Mouse (Mus musculus): Measurements from ENCODE around the gene Slc38a10. TPM values are rescaled to one million over a fixed set of nuclear protein-coding genes. Genes with fewer than 3 reads are reported as not detected.

Gene Slc38a10
- total RNA-seq, 2 experiments from 2014 or later = 113 to 117 TPM

DNA sequence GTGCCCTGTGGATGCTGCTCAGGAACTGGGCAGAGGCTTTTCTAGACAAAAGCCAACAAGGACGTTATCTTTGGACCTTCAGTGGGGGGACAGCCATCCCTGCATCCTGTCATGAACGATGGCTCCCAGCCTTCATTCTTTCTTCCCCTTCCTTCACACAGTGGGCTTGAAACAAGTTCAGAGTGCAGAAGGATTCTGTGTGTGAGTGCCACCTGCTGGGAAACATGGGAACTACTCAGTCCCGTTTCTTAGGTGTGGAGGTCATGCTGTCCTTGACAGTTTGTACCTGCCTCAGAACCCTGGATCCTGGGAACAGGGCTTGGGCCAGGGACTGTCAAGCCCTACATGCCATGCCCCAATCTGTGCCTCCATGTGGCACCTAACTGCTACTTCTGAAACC lies 50.1 kb downstream of the Slc38a10 start:
- DNase-seq = peak; percentile 75

DNA sequence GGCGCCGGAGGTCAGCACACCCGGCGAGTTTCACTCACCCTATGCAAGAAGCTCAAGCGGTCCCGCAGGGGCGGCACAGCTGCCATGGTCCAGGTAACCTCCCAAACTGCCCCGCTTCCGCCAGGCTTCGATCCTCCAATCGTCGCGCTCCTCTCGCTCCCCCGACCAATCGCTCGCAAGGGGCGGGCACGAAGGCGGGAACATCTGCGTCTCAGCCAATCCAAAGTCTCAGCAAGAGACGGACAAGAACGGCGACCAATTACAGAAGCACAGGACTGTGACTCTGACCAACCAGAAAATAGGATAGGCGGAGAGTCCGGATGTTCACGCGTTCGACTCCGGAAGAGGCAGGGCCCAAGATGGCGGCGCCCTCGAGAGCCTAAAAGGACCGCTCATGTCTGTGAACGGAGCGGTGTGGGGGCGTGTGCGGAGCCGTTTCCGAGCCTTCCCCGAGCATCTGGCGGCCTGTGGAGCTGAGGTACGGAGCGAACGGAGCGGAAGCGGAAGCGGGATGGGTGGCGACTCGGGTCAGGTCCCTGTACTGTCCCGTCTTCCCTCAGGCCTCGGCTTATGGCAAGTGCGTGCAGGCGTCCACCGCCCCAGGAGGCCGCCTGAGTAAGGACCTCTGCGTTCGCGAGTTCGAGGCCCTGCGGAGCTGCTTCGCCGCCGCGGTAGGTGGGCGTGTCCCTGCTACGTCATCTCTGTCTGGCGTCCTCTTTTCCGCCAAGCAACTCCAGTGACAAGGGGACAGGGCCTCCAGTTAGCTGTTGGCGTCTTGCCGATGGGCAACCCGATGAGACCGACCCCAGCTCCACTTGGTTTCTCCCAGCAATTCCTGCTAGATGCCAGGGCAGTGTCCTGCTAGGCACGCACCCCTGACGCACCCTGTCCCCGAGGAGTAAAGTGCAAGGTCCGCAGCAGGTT lies 52.3 kb downstream of the Slc38a10 start, which contains the start of the genes Tepsin and Ndufaf8:
TSS of gene Tepsin (minus strand) at position 144 of the 924 bp plus-strand sequence.
TSS of gene Ndufaf8 (plus strand) at position 341 of the 924 bp plus-strand sequence.
- peak; percentile 97 for DNase-seq

DNA sequence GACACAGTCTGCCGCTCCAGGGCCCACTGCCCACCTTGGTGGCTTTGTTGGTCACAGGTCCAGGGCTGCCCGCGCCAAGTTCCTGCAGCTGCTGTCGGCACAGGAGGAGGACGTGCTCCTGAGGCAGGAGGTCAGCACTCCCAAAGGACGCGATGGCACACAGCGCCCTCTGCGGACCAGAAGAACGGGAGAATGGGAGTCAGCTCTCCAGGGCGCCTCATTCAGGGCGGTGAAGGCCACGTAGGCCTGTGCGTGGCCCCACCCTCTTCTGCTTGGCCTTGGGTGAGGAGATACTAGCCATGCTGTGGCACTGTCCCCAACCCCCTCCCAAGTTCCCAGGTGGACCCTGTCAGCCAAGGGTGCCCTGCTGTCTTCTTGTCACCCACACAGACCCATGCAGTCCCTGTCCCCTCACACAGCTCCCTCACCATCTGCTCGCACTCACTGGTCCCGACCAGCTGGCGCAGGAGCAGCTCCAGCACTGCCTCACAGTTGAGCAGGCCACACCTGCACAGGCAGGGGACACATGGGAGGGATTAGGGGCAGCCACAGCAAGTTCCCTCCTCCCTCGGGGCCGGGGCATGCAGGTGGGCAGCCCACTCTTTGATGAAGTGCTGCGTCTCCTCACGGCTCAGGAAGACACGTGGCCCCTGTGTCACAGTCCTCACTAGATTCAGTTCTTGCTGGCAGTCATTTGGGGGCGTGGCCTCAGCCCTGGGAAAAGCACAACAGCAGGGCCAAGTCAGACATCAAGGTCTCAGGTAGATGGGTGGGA lies 58.1 kb downstream of the Slc38a10 start:
- peak; percentile 81 for DNase-seq

DNA sequence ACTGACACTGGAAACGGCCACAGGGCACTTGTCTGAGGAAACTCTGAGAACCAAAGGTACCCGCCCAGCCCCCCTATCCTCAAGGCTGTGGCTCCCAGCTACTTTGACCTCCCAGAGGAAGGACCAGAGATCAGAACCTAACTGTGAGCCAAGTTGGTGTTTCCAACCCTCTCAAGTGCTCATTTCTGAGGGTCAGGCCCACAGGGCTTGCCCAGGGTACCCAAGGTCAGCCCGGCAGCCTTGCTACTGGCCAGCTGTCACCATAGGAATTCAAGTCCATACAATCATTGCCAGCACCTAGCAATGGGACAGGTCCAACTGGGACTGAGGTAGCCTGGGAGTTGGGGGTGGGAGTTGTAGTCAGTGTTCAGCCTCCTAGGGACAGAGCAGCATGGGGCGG lies 60.5 kb downstream of the Slc38a10 start:
- peak; percentile 56 for DNase-seq

DNA sequence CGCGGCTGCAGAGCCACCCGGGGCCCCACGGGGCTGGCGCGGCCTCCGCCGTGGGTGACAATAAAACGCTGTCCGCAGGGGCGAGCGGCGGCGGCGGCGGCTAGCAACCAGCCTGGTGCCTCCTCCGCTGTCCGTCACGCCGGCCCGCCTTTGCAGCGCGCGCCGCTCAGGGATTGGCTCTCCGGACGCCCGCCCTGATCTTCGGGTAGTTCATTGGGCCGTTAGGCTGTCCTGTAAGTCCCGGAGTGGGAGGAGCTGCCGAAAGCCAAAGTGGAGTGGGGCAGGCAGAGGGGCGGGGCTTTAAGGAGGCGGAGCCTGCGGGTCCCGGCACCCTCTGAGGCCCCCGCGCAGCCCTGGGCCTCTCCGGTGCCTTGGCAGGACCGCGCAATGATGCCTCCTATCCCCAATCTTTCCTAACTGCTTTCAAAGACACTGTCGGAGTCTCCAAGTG lies 64.4 kb downstream of the Slc38a10 start, which contains the start of gene Cep131:
TSS of gene Cep131 (minus strand) at position 126 of the 451 bp plus-strand sequence.
- peak; percentile 99 for DNase-seq

DNA sequence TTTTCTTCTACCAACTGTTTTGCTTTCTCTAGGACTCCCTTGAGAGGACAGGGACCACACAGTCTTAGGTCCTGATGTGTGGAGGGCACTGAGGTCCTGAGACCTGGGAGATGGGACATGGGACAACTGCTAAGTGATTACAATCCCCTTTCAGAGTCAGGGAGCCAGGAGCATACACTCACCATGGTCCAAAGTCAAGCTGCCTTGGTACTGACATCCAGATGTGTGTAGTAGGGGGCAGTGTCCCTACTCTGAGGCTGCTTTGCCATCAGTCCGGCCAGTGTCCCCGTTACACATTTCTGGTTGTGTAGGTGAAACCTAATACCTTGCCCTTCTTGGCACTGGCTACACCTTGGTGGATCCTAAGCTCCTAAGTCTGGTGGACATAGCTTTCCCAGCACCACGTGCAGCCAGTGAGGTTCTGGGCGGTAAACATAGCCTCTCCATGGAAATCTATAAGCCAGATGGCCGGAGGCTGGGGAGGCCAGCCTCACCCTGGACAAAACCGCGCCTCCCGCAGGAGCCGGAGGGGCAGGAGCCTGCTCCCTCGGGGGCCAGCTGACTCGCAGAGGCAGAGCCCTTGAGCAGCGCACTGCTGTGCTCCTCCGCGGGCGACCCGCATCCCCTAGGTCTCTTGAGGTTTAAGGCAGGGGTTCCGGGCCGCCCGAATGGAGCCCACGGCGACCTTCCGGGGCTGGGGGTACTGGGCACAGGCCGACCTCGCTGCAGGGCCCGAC lies 65.1 kb downstream of the Slc38a10 start:
- DNase-seq = peak; percentile 66

DNA sequence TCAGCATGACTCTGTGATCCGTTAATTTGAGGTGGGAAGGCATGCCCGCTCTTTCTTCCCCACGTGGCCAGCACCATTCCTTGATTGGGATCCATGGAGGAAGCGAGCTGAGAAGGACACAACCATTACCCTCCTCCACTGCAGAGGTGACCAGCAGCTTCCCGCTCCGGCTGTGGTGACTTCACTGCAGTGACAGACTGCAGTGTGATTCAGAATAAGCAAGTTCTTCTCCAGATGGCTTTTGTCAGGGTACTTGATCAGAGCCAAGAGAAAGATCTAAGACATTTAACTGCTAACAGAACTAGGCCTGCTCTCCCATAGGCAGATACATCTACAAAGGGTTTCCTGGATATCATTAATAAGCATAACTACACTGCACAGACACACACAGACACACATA lies 70.9 kb downstream of the Slc38a10 start:
- no peak for DNase-seq

DNA sequence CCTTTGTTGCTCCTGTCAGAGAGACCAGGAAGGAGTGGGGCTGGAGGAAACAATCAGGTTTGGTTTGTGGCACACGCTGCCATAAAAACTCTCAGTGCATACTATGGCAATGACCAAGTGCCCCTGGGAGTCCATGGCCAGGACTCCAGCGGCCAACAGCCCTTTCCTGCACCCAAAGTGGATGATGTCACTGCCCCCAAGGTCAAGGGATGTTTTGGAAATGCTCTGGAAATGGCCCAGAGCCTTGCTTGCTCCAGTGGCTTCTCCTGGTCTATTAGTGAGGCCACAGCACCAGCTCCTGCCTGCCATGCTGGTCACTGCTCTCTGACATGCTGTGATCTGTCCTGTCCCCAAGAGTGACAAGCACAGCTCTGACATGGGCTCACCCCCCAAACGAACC lies 75.0 kb downstream of the Slc38a10 start:
- peak; percentile 82 for DNase-seq

DNA sequence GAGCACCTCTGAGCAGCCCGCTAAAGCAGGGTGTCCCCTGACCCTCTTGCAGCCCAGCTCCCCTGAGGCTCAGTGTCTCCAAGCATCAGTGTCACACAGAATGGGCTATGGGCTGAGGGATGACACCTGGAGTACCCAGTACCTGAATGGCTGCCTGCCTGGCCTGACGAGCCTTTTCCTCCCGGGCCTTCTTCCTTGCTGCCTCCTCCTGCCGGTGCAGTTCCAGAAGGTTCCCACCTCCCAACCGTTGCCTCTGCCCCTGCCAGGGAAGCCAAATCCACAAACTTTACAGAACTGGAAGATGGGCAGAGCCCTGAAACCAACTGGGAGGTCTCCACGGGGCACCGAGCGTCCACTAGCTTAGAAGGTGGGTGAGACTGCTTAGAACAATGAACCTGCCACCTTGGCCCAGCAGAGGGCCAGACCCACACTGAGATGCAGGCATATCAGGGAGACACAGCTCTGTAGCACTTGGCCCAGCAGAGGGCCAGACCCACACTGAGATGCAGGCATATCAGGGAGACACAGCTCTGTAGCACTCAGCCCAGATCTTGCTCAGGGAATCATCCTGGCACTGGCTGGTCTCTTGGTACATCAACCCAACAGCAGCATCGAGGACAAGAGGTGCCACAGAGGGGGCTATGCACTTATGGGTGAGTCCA lies 78.0 kb downstream of the Slc38a10 start:
- no peak for DNase-seq

DNA sequence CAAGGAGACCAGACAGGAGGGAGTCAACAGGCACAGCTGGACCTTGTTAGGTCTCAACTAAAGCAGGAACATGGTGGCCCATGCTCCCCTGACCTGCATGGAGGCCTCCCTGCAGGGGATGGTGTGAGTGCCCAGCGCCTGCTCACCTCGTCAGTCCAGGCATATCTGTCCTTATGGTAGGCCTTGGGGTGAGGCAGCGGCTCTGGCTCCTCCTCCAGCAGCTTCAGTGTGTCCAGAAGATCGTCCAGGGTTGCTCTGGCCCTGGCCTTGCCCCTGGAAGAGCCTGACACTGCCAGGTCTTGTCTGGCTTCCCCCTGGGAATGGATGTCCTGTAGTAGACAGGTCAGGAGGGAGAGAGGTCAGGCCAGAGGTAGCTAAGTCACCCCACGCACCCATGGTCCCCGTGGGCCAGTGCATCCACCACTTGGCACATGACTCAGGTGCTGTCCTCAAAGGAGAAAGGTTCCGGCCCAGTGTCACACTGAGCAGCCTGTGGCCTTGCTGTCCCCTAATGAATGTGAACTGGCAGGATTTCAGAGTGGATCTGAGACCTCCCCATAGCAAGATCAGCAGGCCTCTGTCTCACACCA lies 79.3 kb downstream of the Slc38a10 start:
- peak; percentile 67 for DNase-seq

DNA sequence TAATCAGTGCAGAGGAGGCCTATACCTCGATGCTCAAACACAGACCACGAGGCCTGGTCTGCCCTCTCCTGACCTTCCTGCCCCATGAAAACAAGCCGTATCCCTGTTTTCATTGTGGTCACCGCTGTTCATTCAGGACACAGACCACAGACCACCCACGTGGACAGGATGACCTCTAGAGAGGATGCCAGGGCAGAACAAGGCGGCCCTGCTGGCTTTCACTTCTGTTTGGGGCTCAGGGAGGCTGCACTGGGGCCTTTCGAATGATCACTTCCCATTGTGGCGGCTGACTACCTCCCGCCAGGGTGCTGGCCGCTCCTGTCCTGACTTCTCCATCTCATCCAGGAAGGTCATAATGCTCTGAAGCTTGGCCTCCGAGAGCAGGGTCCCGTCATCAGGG lies 80.1 kb downstream of the Slc38a10 start:
- DNase-seq = peak; percentile 47

DNA sequence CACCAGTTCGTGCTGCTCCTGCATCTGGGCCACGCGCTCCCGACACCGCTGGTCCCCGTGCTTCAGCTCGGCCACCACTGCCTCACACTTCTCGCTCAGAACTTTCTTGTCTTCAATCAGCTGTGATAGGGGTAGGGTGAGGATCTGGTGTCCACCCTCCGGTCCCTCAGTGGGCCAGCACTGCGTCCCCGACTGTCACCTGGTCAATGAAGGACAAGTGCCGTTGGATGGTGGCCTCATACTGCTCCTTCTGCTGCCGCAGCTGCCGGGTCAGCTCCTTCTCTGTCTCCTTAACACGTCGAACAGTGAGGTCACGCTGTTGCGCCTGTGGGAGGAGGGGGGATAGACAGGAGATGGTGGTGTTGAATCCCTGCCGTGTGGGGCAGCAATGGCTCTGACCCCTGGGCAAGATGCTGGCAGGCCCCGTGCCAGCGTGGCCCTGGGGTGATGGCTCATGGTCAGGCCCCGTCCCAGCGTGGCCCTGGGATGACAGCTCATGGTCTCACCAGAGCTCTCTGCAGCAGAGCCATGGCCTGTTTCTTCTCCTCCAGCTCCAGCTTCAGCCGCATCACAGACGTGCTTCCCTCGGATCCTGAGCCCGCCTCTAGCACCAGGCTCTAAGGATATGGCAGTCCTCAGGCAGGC lies 80.7 kb downstream of the Slc38a10 start:
- peak; percentile 80 for DNase-seq

DNA sequence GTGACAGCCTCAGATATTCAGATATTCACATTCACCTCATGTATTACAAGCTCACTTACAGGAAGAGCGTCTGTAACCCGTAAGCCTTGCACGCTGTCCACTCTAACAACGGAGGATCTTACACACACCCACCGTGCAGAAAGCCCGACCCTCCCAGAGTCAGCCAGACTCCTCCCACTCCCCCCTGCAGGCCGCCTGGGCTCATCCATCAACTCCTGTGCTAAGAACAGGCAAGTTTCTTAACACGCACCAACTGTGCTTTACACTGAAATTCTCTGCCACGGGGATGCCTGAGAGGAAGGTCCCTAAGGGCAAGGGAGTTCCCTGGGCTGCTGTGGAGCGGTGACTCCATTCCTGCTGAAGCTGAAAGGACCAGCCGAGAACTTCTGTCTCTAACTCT lies 81.9 kb downstream of the Slc38a10 start:
- DNase-seq = no peak

DNA sequence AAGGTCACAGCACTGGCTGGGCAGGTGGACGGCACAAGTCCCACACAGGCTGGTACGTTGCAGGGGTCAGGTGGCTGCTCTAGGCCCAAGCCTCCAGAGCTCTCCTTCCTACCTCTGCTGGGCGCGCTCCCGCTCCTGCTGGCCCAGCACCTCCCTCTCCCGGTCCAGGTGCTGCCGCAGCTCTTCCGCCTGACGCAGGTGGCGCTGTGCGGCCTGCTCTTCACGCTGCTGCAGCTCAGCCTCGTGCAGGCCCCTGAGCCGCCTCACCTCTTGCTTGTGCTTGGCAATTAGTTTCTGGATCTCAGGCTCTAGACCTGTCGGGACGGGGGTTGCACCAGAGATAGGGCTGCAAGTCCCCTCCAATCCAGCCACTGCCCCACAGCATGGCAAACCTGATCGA lies 83.3 kb downstream of the Slc38a10 start:
- DNase-seq = no peak

DNA sequence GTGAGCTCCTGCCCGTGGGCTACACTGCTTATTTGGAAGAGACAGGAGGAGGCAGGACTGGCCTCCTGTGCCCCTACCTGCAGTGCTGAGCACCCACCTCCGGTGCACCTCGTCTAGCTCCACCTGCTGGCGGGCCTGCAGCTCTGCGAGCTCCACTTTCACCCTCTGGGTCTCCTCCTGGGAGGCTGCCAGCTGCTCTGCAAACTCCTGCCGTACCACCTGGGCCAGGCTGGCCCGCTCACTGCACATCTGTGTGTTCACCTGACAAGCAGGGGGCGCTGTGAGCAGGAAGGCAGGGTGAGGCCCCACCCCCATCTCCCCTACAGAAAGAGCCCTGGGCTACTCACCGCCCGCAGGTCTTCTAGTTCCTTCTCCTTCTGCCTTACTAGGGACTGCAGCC lies 85.9 kb downstream of the Slc38a10 start:
- DNase-seq = peak; percentile 77

DNA sequence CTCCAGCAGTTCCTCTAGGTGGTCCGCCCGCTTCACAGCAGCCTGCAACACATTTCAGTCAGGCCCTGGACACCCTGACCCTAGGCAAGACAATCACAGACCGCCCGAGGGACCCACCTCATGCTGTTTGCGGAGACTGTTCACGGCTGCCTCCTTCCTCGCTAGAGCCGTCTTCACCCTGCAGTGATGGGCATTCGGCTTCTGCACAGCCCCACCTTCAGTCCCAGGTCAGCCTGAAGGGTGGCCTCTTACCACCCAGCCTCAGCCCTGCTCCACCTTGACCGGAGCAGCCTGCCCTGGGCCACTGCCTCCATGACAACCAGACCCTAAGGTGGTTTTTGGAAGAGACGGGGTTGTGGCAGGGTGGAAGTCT lies 86.5 kb downstream of the Slc38a10 start:
- no peak for DNase-seq

DNA sequence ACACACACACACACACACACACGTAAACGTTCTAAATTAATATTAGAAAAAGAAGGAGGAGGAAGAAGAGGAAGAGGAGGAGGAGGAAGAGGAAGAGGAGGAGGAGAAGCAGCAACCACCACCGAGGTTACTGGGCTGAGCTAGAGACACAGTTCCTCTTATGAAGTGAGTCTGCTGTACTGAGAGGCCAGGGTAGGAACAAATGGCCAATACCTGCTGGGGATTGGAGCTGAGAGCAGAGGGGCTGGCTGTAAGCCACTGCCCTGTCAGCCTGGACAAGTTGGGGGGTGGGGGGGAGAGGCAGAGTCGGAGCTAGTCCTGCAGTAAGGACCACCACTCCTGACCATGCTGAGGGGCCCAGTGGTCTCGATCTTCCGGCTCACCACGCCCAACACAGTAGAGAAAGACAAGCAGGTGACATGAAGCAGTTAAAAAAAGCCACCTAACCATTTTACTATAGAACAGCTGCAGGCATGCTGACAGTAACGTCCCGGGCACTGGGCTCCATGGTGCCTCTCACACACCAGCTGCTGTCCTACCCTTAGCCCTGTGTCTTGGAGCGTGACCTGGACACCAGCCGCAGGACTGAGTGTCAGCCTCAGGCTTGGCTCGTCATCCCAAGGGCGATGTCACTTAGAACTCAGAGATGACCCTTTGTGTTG lies 87.0 kb downstream of the Slc38a10 start:
- DNase-seq = no peak

DNA sequence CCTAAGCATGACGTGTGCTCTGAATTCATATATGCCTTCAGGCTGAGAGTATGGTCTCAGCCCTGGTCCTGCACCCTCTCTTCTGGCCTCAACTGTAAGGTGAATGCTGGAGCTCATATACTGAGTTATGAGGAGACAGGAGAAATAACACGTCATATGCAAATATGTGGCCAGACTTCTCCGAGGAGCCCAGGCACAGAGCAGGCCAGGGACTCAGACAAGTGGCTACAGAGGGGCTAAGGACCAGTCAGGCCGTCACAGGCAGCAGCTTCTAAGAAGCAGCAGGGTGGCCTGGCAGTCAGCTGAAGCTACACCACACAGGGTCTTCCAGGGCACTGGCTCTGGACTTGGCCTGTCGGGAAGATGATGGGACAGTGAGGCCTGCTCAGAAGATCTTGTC lies 87.8 kb downstream of the Slc38a10 start:
- DNase-seq = no peak

DNA sequence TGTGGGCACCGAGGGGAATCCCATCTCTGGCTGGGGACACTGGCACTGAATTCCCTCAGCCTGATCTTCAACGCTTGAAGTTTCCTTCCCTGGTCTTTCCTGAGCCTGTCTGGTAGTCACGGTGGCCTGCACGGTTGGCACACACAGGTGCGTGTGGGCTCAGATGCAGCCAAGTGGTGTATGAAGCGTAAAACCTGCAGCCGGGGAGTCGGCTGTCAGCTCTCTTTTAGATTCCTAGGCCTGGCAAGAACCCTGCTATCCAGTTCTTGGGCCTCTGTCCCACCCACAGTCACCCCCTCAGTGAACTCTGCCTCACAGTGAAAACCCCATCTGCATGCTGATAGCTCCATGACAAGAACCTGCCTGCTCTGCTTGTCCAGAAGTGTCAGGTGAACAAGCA lies 90.5 kb downstream of the Slc38a10 start:
- no peak for DNase-seq
